Mouse (Mus musculus) testis, adult 2 months (tissue): ENCODE results near the gene Slc15a1. TPM values are rescaled to one million over a fixed set of nuclear protein-coding genes. Genes with fewer than 3 reads are reported as not detected.

Experiments used
- H3K27ac ChIP-seq: fragments of 200-500 bp; 2 replicates; pipeline ENCODE4 v1.5.1; 2012; ENCODE audit warnings: low read depth, low read length; ENCODE audit not compliant: control insufficient read depth, insufficient read depth
- H3K27me3 ChIP-seq: fragments of 200-500 bp; 2 replicates; pipeline ENCODE4 v1.6.1; 2012; ENCODE audit warnings: mild to moderate bottlenecking, low read length, moderate library complexity; ENCODE audit not compliant: control insufficient read depth, insufficient read depth
- H3K36me3 ChIP-seq: fragments of 200-500 bp; 2 replicates; pipeline ENCODE4 v1.6.1; 2012; ENCODE audit warnings: mild to moderate bottlenecking, low read length; ENCODE audit not compliant: control insufficient read depth, insufficient read depth
- H3K4me1 ChIP-seq: fragments of 200-500 bp; 2 replicates; pipeline ENCODE4 v1.6.1; 2012; ENCODE audit warnings: low read length; ENCODE audit not compliant: control insufficient read depth, insufficient read depth
- H3K4me3 ChIP-seq: fragments of 200-500 bp; 2 replicates; pipeline ENCODE4 v1.5.1; 2012; ENCODE audit warnings: low read depth, mild to moderate bottlenecking, low read length, moderate library complexity, mixed read lengths; ENCODE audit not compliant: control insufficient read depth
- CTCF ChIP-seq: fragments of 200-500 bp; IDR thresholded peaks from 2 replicates; pipeline ENCODE4 v1.5.1; 2012; ENCODE audit warnings: low read depth, mild to moderate bottlenecking, inconsistent platforms, low read length, moderate library complexity; ENCODE audit not compliant: control insufficient read depth, insufficient read depth, insufficient replicate concordance
- POLR2A ChIP-seq: fragments of 200-500 bp; IDR thresholded peaks from 2 replicates; pipeline ENCODE4 v1.6.1; 2012; ENCODE audit warnings: low read depth, mild to moderate bottlenecking, inconsistent platforms, low read length, moderate library complexity; ENCODE audit not compliant: control insufficient read depth
- polyA plus RNA-seq: library from polyadenylated mRNA; depleted of rRNA; stranded (reverse); fragments of >200 nt; gene quantifications from 2 replicates; pipeline ENCODE4 v1.2.3, GENCODE M21; 2012

Gene Slc15a1
- polyA plus RNA-seq, 1 experiment, result 0.96 TPM

DNA sequence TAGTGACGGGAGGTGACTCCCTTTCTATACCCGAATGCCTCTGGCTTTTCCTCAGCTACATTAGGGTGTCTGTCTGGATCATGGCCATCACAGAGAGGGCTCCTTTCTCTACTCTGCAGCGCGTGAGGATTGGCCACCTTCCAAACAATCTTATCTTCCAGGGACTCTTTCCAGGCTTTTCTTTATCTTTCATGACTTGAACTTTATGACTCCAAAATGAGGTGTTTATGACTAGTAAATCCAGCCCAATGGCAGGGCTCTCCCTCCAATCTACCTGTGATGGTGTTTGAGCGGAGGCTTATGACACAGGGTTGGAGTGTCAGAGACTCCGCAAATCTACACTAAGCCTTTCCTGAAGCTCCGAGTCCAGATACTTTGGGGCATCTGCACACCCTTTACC lies 36.2 kb upstream of the Slc15a1 start:
- H3K4me3 ChIP-seq, result no peak overlapping the region

DNA sequence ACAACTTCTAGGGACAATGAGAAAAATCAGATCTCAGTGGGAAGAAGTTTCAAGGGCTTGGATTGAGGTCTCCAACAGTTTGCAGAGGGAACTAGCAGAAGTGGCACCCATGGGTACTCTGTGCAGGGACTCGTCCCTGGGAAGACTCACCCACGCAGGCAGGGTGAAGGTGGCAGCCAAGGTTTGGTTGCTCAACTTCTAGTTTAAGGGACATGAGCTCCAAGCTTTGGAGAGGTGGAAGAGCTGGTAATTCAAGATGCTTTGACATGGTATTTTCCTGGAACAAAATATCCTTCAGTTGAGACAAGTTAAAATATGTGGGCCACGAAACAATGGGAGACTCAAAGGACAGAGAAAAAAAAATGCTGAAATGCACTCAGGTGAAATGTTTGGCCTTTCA lies 29.4 kb upstream of the Slc15a1 start:
- no peaks in the 10 kb centered on the region for H3K36me3 ChIP-seq
- H3K27me3 ChIP-seq, result no peaks in the 10 kb centered on the region
- H3K4me1 ChIP-seq, result no peaks in the 10 kb centered on the region
- TF ChIP-seq POLR2A (no peak), CTCF (no peak)
- no peak overlapping the region for H3K4me3 ChIP-seq
- no peak overlapping the region for H3K27ac ChIP-seq

More for the DNA sequence above, 36.2 kb upstream of the Slc15a1 start:
- no peaks in the 10 kb centered on the region for H3K27me3 ChIP-seq
- H3K4me1 ChIP-seq, result no peaks in the 10 kb centered on the region
- H3K36me3 ChIP-seq, result no peaks in the 10 kb centered on the region
- no peak overlapping the region for H3K27ac ChIP-seq
- TF ChIP-seq POLR2A (no peak), CTCF (no peak)

DNA sequence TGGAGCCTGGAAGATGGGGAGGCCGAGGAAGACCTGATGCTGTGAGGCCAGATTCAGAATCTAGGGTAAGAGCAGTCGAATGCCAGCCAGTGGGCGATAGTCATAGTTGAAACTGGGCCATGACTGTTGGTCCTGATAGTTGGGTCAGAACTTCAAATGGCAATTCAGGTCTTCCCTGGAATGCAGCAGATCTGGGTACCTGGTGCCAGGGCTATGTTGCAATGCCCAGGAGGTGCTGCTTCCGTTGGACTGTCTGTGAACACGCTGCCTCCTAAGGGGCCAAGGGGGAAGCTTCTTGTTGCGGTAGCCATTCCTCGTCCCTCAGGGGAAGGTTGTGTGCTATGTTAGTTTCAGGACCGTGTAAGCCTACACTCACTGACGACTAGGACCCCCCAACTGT lies 25.8 kb upstream of the Slc15a1 start:
- Histone ChIP-seq H3K4me3 (no peak overlapping the region), H3K4me1 (no peaks in the 10 kb centered on the region), H3K27ac (no peak overlapping the region), H3K27me3 (no peaks in the 10 kb centered on the region), H3K36me3 (no peaks in the 10 kb centered on the region)
- TF ChIP-seq CTCF (no peak), POLR2A (no peak)

DNA sequence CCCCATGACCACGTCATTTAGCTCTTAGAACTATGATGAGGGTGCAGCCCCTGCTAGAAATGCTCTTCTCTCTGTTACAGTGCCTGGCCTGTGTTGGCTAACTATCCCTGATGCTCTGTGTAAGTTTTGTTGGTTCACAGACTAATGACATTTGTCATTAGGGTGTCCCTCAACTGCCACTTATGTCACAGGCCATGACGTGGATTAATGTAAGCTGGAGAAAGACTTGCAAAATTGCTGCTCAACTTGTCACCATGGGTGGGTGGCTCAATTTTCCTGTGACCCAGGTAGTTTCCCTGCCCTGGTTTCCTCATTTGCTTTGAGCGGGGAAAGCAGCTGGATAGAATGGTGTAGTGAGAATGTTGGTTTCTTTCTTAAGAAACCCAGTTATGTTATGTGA lies 22.8 kb upstream of the Slc15a1 start:
- Histone ChIP-seq H3K4me3 (no peak overlapping the region), H3K27ac (no peak overlapping the region), H3K36me3 (no peaks in the 10 kb centered on the region), H3K4me1 (no peaks in the 10 kb centered on the region), H3K27me3 (no peaks in the 10 kb centered on the region)
- no peak for TF ChIP-seq POLR2A
- TF ChIP-seq CTCF, result no peak

DNA sequence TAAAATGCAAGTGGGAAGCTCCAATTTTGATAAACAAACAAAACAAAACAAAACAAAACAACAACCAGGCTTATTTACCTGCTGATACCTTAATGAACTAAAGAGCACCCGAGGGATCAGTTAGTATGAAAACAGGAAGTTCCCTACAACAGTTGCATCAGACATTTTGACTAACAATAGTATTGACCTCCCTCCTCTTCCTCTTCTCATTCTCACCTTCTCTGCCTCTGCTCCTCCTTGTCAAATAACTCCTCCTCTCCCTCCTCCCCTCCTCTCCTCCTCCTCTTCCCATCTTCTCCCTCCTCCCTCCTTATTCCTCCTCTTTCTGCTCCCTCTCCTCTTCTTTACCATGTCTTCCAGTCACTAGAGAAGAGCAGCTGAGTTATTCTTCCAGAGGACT lies 22.1 kb upstream of the Slc15a1 start:
- H3K27me3 ChIP-seq, result no peaks in the 10 kb centered on the region
- TF ChIP-seq CTCF (no peak), POLR2A (no peak)
- H3K36me3 ChIP-seq, result no peaks in the 10 kb centered on the region
- no peak overlapping the region for H3K27ac ChIP-seq
- H3K4me3 ChIP-seq, result no peak overlapping the region
- H3K4me1 ChIP-seq, result no peaks in the 10 kb centered on the region

DNA sequence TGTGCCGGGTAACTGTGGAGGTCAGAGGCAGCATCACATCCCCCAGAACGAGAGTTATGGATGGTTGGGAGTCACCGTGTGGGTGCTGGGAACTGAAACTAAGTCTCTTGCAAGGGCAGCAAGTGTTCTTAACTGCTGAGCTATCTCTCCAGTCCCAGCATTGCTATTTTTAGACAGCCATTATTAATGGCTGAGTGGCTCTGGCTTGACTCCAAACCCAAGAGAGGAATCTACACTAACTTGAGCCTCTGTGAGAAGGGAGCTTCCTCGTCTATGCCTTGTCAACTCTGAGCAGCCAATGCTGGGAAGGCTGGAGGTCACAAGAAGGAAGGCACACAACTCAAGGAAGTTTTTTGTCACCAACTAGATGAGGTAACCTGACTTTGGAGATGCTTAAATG lies 16.7 kb upstream of the Slc15a1 start:
- H3K36me3 ChIP-seq, result no peaks in the 10 kb centered on the region
- H3K4me3 ChIP-seq, result no peak overlapping the region
- no peak for TF ChIP-seq CTCF
- TF ChIP-seq POLR2A, result no peak
- no peaks in the 10 kb centered on the region for H3K4me1 ChIP-seq
- H3K27ac ChIP-seq, result no peak overlapping the region
- no peaks in the 10 kb centered on the region for H3K27me3 ChIP-seq

DNA sequence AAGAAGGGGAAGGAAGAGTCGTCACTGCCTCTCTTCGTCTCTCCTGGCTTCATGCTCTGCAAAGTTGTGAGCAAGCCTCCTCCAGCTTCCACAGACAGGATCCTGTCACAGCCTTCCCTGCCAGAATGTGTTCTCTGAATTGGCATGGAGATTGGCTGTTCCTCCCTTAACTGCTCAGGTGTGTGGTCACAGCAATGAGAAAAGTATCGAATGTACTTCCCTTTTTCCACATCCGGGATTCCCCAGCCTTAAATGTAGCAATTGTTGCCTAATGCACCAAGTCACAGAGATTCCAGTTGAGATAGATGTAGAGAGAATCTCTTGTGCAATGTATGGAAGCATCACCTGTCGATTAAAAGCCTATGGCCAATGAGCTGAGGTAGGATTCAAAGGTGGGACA lies 11.8 kb upstream of the Slc15a1 start:
- Histone ChIP-seq H3K4me3 (no peak overlapping the region), H3K27me3 (no peaks in the 10 kb centered on the region), H3K27ac (no peak overlapping the region), H3K4me1 (no peaks in the 10 kb centered on the region), H3K36me3 (no peaks in the 10 kb centered on the region)
- TF ChIP-seq CTCF, result no peak
- TF ChIP-seq POLR2A, result no peak

DNA sequence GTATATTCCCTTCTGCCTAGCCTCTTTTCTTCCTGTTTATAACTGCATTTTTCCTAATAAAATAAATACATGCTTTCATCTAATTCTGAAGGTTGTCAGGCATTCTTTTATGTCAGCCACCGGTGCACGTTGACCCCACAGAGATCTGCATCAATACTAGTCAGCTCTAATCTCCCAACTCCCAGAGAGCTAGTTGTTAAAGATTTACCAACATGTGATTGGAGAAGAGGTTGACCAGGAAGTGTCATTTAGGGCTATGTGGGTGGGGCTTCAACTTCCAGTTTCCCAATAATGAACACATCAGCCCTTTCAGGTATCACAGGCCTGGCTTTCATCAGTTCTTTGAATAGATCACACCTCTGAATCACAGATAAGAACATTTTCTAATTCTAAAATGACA lies 3.9 kb upstream of the Slc15a1 start:
- TF ChIP-seq POLR2A (no peak), CTCF (no peak)
- no peak overlapping the region for H3K27ac ChIP-seq
- H3K4me3 ChIP-seq, result no peak overlapping the region
- no peaks in the 10 kb centered on the region for H3K36me3 ChIP-seq
- no peaks in the 10 kb centered on the region for H3K27me3 ChIP-seq
- H3K4me1 ChIP-seq, result peaks cover 16% of the 10 kb centered on the region
